Mouse (Mus musculus) intestine, postnatal 0 days (tissue): ENCODE data around the gene Slc1a5. TPM values are rescaled to one million over a fixed set of nuclear protein-coding genes. Genes with fewer than 3 reads are reported as not detected.

Source experiments
- ATAC-seq: fragments of 200-750 bp; cut with Nextera tagmentation; 2 replicates; pipeline ENCODE4 v1.8.0; 2017; ENCODE audit warnings: mild to moderate bottlenecking, moderate TSS enrichment, moderate library complexity
- H3K27ac ChIP-seq: fragments of 300-500 bp; sonication (generic); 2 replicates; pipeline ENCODE4 v1.5.1; 2014; ENCODE audit warnings: mild to moderate bottlenecking, low read depth, low read length, moderate library complexity
- H3K27me3 ChIP-seq: fragments of 300-500 bp; sonication (generic); replicated peaks from 2 replicates; pipeline ENCODE4 v1.6.1; 2014; ENCODE audit warnings: low read length, mixed read lengths; ENCODE audit not compliant: control insufficient read depth, insufficient read depth
- H3K36me3 ChIP-seq: fragments of 300-500 bp; sonication (generic); 2 replicates; pipeline ENCODE4 v1.6.1; 2014; ENCODE audit warnings: mild to moderate bottlenecking, moderate library complexity; ENCODE audit not compliant: control insufficient read depth, insufficient read depth
- H3K4me1 ChIP-seq: fragments of 300-500 bp; sonication (generic); replicated peaks from 2 replicates; pipeline ENCODE4 v1.6.1; 2014; ENCODE audit warnings: antibody characterized with exemption, low read length, mixed read lengths; ENCODE audit not compliant: control insufficient read depth, insufficient read depth
- H3K4me2 ChIP-seq: fragments of 300-500 bp; sonication (generic); replicated peaks from 2 replicates; pipeline ENCODE4 v1.6.1; 2014; ENCODE audit warnings: low read depth, mild to moderate bottlenecking, moderate library complexity
- H3K4me3 ChIP-seq: fragments of 300-500 bp; sonication (generic); 2 replicates; pipeline ENCODE4 v1.5.1; 2014; ENCODE audit warnings: low read depth, low read length
- H3K9ac ChIP-seq: fragments of 300-500 bp; sonication (generic); 2 replicates; pipeline ENCODE4 v1.6.1; 2014; ENCODE audit warnings: mild to moderate bottlenecking, low read depth, low read length
- H3K9me3 ChIP-seq: fragments of 300-500 bp; sonication (generic); 2 replicates; pipeline ENCODE4 v1.6.1; 2016; ENCODE audit warnings: mixed run types; ENCODE audit not compliant: control insufficient read depth
- CTCF ChIP-seq: sonication (generic); IDR thresholded peaks from 2 replicates; pipeline ENCODE4 v1.5.1; 2016; ENCODE audit warnings: low read depth, mild to moderate bottlenecking, control low read depth, antibody characterized with exemption, moderate library complexity
- WGBS: fragments of 180-500 bp; shearing (Covaris S2); extraction: QIAGEN DNeasy Blood & Tissue Kit; methylation state at CpG from one replicate; pipeline ENCODE4 v1.1.7; 2014; 5-methylcytosine and 5-hydroxymethylcytosine counted together
- polyA plus RNA-seq: library from polyadenylated mRNA; unstranded; fragments of >200 nt; fragmentation: Nextera tagmentation; extraction: Ambion mirVana; gene quantifications from 2 replicates; pipeline ENCODE4 v1.2.1, GENCODE M21; 2015

Gene Slc1a5
- polyA plus RNA-seq, 1 experiment from 2014 or later, result 19.8 TPM

GRCm38 (mm10) chr7:16745373-16745772 is 35.8 kb upstream of the Slc1a5 start:
- 67% methylated on average over 4 of the region's 4 CpGs for WGBS

GRCm38 (mm10) chr7:16746093-16746492 is 35.0 kb upstream of the Slc1a5 start:
- H3K36me3 ChIP-seq, result peaks cover 63% of the 10 kb centered on the region
- no peak overlapping the region for H3K27ac ChIP-seq

More at GRCm38 (mm10) chr7:16745373-16745772, 35.8 kb upstream of the Slc1a5 start:
- Histone ChIP-seq H3K27me3 (no peaks in the 10 kb centered on the region), H3K36me3 (peaks cover 63% of the 10 kb centered on the region), H3K4me1 (no peaks in the 10 kb centered on the region), H3K4me2 (no peak overlapping the region; the same call in 1 of the 2 replicates), H3K9ac (no peak overlapping the region), H3K4me3 (no peak overlapping the region), H3K9me3 (no peaks in the 10 kb centered on the region), H3K27ac (no peak overlapping the region)
- TF ChIP-seq CTCF, result no peak
- ATAC-seq, result peak; percentile 42; the same call in 1 of the 2 replicates

GRCm38 (mm10) chr7:16747656-16748055 is 33.5 kb upstream of the Slc1a5 start:
- H3K9me3 ChIP-seq, result no peaks in the 10 kb centered on the region
- no peak overlapping the region for H3K4me2 ChIP-seq
- H3K4me3 ChIP-seq, result no peak overlapping the region
- 91% methylated on average over 6 of the region's 6 CpGs for WGBS
- no peaks in the 10 kb centered on the region for H3K4me1 ChIP-seq
- TF ChIP-seq CTCF, result no peak
- H3K27me3 ChIP-seq, result no peaks in the 10 kb centered on the region
- H3K36me3 ChIP-seq, result peaks cover 58% of the 10 kb centered on the region
- H3K27ac ChIP-seq, result no peak overlapping the region
- ATAC-seq, result no peak
- no peak overlapping the region for H3K9ac ChIP-seq

More at GRCm38 (mm10) chr7:16746093-16746492, 35.0 kb upstream of the Slc1a5 start:
- Histone ChIP-seq H3K9me3 (no peaks in the 10 kb centered on the region), H3K9ac (no peak overlapping the region), H3K4me2 (no peak overlapping the region), H3K4me3 (no peak overlapping the region), H3K4me1 (no peaks in the 10 kb centered on the region), H3K27me3 (no peaks in the 10 kb centered on the region)
- ATAC-seq, result no peak; the same call in 1 of the 2 replicates
- 60% methylated on average over 3 of the region's 3 CpGs for WGBS
- peak; percentile 88 for TF ChIP-seq CTCF

- no peaks in the 10 kb centered on the region for H3K9me3 ChIP-seq
- H3K27me3 ChIP-seq, result no peaks in the 10 kb centered on the region
- no peak overlapping the region for H3K4me2 ChIP-seq
- H3K4me3 ChIP-seq, result no peak overlapping the region
- WGBS, result 78% methylated on average over 12 of the region's 12 CpGs
- no peaks in the 10 kb centered on the region for H3K4me1 ChIP-seq
- H3K9ac ChIP-seq, result no peak overlapping the region
- TF ChIP-seq CTCF, result no peak
- peaks cover 25% of the 10 kb centered on the region for H3K36me3 ChIP-seq
- no peak overlapping the region for H3K27ac ChIP-seq
- no peak for ATAC-seq
Measured at GRCm38 (mm10) chr7:16752016-16752415, 29.1 kb upstream of the Slc1a5 start.

- H3K27ac ChIP-seq, result no peak overlapping the region
- no peak for ATAC-seq
- no peak overlapping the region for H3K9ac ChIP-seq
- no peaks in the 10 kb centered on the region for H3K27me3 ChIP-seq
- 45% methylated on average over 17 of the region's 17 CpGs for WGBS
- H3K4me1 ChIP-seq, result no peaks in the 10 kb centered on the region
- H3K4me3 ChIP-seq, result no peak overlapping the region
- no peaks in the 10 kb centered on the region for H3K9me3 ChIP-seq
- TF ChIP-seq CTCF, result no peak
- no peak overlapping the region for H3K4me2 ChIP-seq
- no peaks in the 10 kb centered on the region for H3K36me3 ChIP-seq
Measured at GRCm38 (mm10) chr7:16755362-16756017, 25.6 kb upstream of the Slc1a5 start.

GRCm38 (mm10) chr7:16758872-16759574 is 22.1 kb upstream of the Slc1a5 start:
- TF ChIP-seq CTCF, result no peak
- H3K4me1 ChIP-seq, result no peaks in the 10 kb centered on the region
- WGBS, result 68% methylated on average over 10 of the region's 11 CpGs
- H3K9me3 ChIP-seq, result no peaks in the 10 kb centered on the region
- no peak overlapping the region for H3K9ac ChIP-seq
- H3K27ac ChIP-seq, result no peak overlapping the region
- H3K27me3 ChIP-seq, result no peaks in the 10 kb centered on the region
- no peak overlapping the region for H3K4me2 ChIP-seq
- no peak overlapping the region for H3K4me3 ChIP-seq
- peak; percentile 51 for ATAC-seq
- H3K36me3 ChIP-seq, result no peaks in the 10 kb centered on the region
